Mouse (Mus musculus) ES-Bruce4 (cell line): ENCODE data around the gene Ss18l1.

Source experiments
- CTCF ChIP-seq: IDR thresholded peaks from one replicate; pipeline ENCODE4 v1.8.1; 2011; ENCODE audit warnings: low read depth, low read length
- POLR2A ChIP-seq: IDR thresholded peaks from one replicate; pipeline ENCODE4 v1.8.1; 2011; ENCODE audit warnings: low read length; ENCODE audit not compliant: insufficient read depth

DNA sequence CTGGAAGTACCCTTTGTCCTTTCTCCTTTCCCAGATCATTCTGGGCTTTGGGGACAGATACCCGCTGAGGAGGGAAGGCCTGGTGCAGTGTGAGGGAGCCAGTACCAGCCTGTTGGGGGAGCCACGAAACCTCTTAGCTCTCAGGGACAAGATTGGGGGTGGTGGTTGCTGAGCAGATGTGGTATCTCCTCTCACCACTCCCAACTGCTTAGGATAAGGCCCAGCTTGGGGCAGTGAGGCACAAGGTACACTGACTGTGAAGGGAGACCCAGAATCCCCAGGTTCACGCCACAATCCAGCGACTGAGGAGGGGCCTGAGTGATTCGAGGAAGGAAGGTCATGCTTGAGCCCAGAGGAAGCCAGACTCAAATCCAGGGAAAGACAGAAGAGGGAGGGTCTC, 55.9 kb downstream of the Ss18l1 start:
- TF ChIP-seq POLR2A (no peak), CTCF (peak; percentile 8)
